Mouse (Mus musculus) R1 (cell line): ENCODE measurements around the gene Eipr1.
A peak's percentile ranks its signal among the peaks of the same experiment; 100 is the strongest.
"Not testable (repeated sequence)": the region's sequence is repeated elsewhere in the genome, so short reads cannot be mapped to it uniquely, and the experiment has no call there.

ENCODE experiments used
- DNase-seq: peaks from one replicate; pipeline ENCODE4 v3.0.0-alpha.2; 2018; ENCODE audit warnings: low read depth, low spot score

Eipr1 gene

GRCm38 (mm10) chr12:28889068-28889674 is 137.6 kb downstream of the Eipr1 start:
- DNase-seq = peak; percentile 35

GRCm38 (mm10) chr12:28891523-28891922 is 139.9 kb downstream of the Eipr1 start:
- no peak for DNase-seq

- DNase-seq = no peak
Measured at GRCm38 (mm10) chr12:28896577-28896976, 145.0 kb downstream of the Eipr1 start.

- no peak for DNase-seq
Measured at GRCm38 (mm10) chr12:28898307-28898706, 146.7 kb downstream of the Eipr1 start.

GRCm38 (mm10) chr12:28899696-28900095 is 148.1 kb downstream of the Eipr1 start:
- DNase-seq = no peak

- no peak for DNase-seq
Measured at GRCm38 (mm10) chr12:28900341-28900740, 148.7 kb downstream of the Eipr1 start.

- no peak for DNase-seq
Measured at GRCm38 (mm10) chr12:28902132-28902531, 150.5 kb downstream of the Eipr1 start.

- no peak for DNase-seq
Measured at GRCm38 (mm10) chr12:28903082-28903481, 151.5 kb downstream of the Eipr1 start.

GRCm38 (mm10) chr12:28905486-28905885 is 153.9 kb downstream of the Eipr1 start:
- no peak for DNase-seq

- DNase-seq = no peak
Measured at GRCm38 (mm10) chr12:28906016-28906415, 154.4 kb downstream of the Eipr1 start.

GRCm38 (mm10) chr12:28906809-28907297 is 155.2 kb downstream of the Eipr1 start:
- DNase-seq = no peak

GRCm38 (mm10) chr12:28907814-28908213 is 156.2 kb downstream of the Eipr1 start:
- no peak for DNase-seq

- DNase-seq = no peak
Measured at GRCm38 (mm10) chr12:28909851-28910250, 158.2 kb downstream of the Eipr1 start.

GRCm38 (mm10) chr12:28910568-28910967 is 159.0 kb downstream of the Eipr1 start:
- no peak for DNase-seq

GRCm38 (mm10) chr12:28912351-28912936 is 160.8 kb downstream of the Eipr1 start:
- peak; percentile 6 for DNase-seq

GRCm38 (mm10) chr12:28913099-28913498 is 161.5 kb downstream of the Eipr1 start:
- DNase-seq = no peak

- not testable (repeated sequence) for DNase-seq
Measured at GRCm38 (mm10) chr12:28914056-28914455, 162.5 kb downstream of the Eipr1 start.
